ENCODE assay signal across 10 mouse cellular contexts in the genomic region with DNA sequence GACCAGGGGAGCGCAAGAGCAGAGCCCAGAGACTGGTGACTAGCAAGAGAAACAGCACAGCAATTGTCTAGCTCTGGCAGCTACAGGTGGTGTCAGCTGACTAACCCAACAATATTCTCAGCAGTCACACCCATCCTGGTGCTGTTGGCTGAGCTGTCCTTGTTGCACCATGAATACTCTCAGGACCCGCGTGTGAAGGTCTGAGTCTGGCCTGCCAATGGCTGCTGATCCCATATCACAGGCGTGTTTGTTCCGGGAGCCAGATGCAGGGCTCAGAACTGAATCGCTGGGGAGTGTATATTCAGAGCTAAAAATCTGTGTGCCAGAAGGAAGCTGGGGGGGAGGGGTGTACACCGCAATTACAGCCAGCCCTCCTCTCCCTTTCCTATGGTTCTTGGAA.
"Had no signal": no experiment of that assay in that cellular context is flagged by ENCODE, and none has a peak within 500 bp of the region (broad histone marks: within the 10 kb centered on the region; RNA-seq: fewer than 3 reads in every experiment).

No protein-coding gene starts in this region.

- DNase-seq: kidney, postnatal 10 days; kidney, postnatal 4 days; liver; lung, adult 2 months; lung, postnatal 36 days; thymus, postnatal 36 days had no signal

- H3K9me3 ChIP-seq: limb, embryonic 12.5 days; midbrain, embryonic 13.5 days had no signal

- H3K27ac ChIP-seq: layer of hippocampus, adult 2 months; limb, embryonic 12.5 days; liver, embryonic 14.5 days; midbrain, embryonic 13.5 days had no signal

- H3K4me3 ChIP-seq: layer of hippocampus, adult 2 months; limb, embryonic 12.5 days; midbrain, embryonic 13.5 days had no signal

- H3K36me3 ChIP-seq: limb, embryonic 12.5 days; midbrain, embryonic 13.5 days had no signal
